Comparison of ENCODE assay signal across 9 mouse cellular contexts in genomic region chr6:90781921-90782770, GRCm38 (mm10).
DNase-seq lines count a peak whose midpoint lies in the region; ATAC-seq and TF ChIP-seq lines count a peak whose summit lies in the region.
"Had no signal": no experiment of that assay in that cellular context is flagged by ENCODE, and none has a peak within 500 bp of the region (broad histone marks: within the 10 kb centered on the region; RNA-seq: fewer than 3 reads in every experiment).

No protein-coding gene starts in this region.

- ATAC-seq in kidney, postnatal 0 days (replicated peaks; ENCODE audit: low FRiP score, low read depth): 0 out of 2 replicates have a peak, but pooled peaks have one; percentile 34

- H3K4me1 ChIP-seq in cortical plate, adult 2 months (ENCODE audit: control insufficient read depth, insufficient read depth, low read length): peaks cover 32% of the 10 kb centered on the region
- peaks cover 54% of the 10 kb centered on the region for H3K4me1 ChIP-seq in heart, embryonic 10.5 days
- H3K4me1 ChIP-seq in kidney, postnatal 0 days (replicated peaks; ENCODE audit: insufficient read depth, low read length): no peaks in the 10 kb centered on the region

- no peaks in the 10 kb centered on the region for H3K36me3 ChIP-seq in heart, embryonic 10.5 days
- H3K36me3 ChIP-seq in kidney, postnatal 0 days (ENCODE audit: insufficient read depth, low read length): no peaks in the 10 kb centered on the region

- peak overlapping the region; percentile 36 for H3K27ac ChIP-seq in cortical plate, adult 2 months (ENCODE audit: insufficient read depth, low read length)
- peak overlapping the region; percentile 77 for H3K27ac ChIP-seq in heart, embryonic 10.5 days
- H3K27ac ChIP-seq in kidney, postnatal 0 days: no peak overlapping the region
- H3K27ac ChIP-seq: liver, embryonic 14.5 days had no signal

- TF ChIP-seq POLR2A in cortical plate, adult 2 months (IDR thresholded peaks at IDR 0.05; ENCODE audit: extremely low read depth, insufficient read depth, low read length): no peak

- H3K9ac ChIP-seq in kidney, postnatal 0 days (ENCODE audit: low read depth, low read length): no peak overlapping the region
- H3K9ac ChIP-seq: liver, embryonic 14.5 days had no signal

- no peaks in the 10 kb centered on the region for H3K9me3 ChIP-seq in heart, embryonic 10.5 days
- no peaks in the 10 kb centered on the region for H3K9me3 ChIP-seq in kidney, postnatal 0 days (replicated peaks; ENCODE audit: low read length)

- H3K27me3 ChIP-seq in heart, embryonic 10.5 days (ENCODE audit: insufficient read depth, poor library complexity, severe bottlenecking): no peaks in the 10 kb centered on the region
- no peaks in the 10 kb centered on the region for H3K27me3 ChIP-seq in kidney, postnatal 0 days (ENCODE audit: insufficient read depth, low read length)

- peak; percentile 18 for DNase-seq in ovary, adult 18-20 months (ENCODE audit: low spot score)
- no peak for DNase-seq in ovary, postnatal 10 days (ENCODE audit: low spot score)
- peak; percentile 88 for DNase-seq in heart, embryonic 10.5 days (ENCODE audit: low spot score)
- peak; percentile 9 for DNase-seq in kidney, postnatal 0 days (ENCODE audit: low spot score)
- DNase-seq in lung, postnatal 14 days: peak; percentile 41
- peak; percentile 20 for DNase-seq in retina, postnatal 7 days (ENCODE audit: low read depth, low spot score)
- no peak for DNase-seq in urinary bladder, postnatal 36 days (ENCODE audit: low spot score in 2 of 2)

- no peak overlapping the region for H3K4me3 ChIP-seq in cortical plate, adult 2 months (ENCODE audit: insufficient read depth, low read length)
- no peak overlapping the region for H3K4me3 ChIP-seq in heart, embryonic 10.5 days
- no peak overlapping the region for H3K4me3 ChIP-seq in kidney, postnatal 0 days (replicated peaks; ENCODE audit: low read depth, low read length)

- H3K4me2 ChIP-seq in kidney, postnatal 0 days (ENCODE audit: low read length): no peak overlapping the region

- no peak for TF ChIP-seq CTCF in cortical plate, adult 2 months (IDR thresholded peaks at IDR 0.05; ENCODE audit: extremely low read depth, insufficient read depth, low read length)
- no peak for TF ChIP-seq CTCF in kidney, postnatal 0 days (IDR thresholded peaks at IDR 0.05; ENCODE audit: low read depth)

- 49% methylated on average over 19 of the region's 19 CpGs for WGBS in heart, embryonic 10.5 days
- WGBS in kidney, postnatal 0 days: 53% methylated on average over 19 of the region's 19 CpGs

Comparison
In these comparisons a context has a peak if more than half of its experiments do, and no peak if none do; other contexts are left out.
1. DNase-seq: peak in ovary, adult 18-20 months (single experiment), heart, embryonic 10.5 days (single experiment), kidney, postnatal 0 days (single experiment), lung, postnatal 14 days (single experiment) and retina, postnatal 7 days (single experiment); none in ovary, postnatal 10 days (single experiment) and urinary bladder, postnatal 36 days (0 of 2).